Mouse (Mus musculus) cerebellum, adult 2 months (tissue): ENCODE measurements around the gene Lrrc47.

Source experiments
- CTCF ChIP-seq: fragments of 200-500 bp; IDR thresholded peaks from 2 replicates; pipeline ENCODE4 v1.5.1; 2011; ENCODE audit warnings: low read depth, mild to moderate bottlenecking, control low read depth, low read length, moderate library complexity, borderline replicate concordance; ENCODE audit not compliant: insufficient read depth
- POLR2A ChIP-seq: fragments of 200-500 bp; IDR thresholded peaks from 2 replicates; pipeline ENCODE4 v1.6.1; 2011; ENCODE audit warnings: low read length, control low read depth, borderline replicate concordance; ENCODE audit not compliant: insufficient read depth

- TF ChIP-seq CTCF, result no peak
- no peak for TF ChIP-seq POLR2A
Measured at GRCm38 (mm10) chr4:154007759-154008158, 3.8 kb upstream of the Lrrc47 start.
